Mouse (Mus musculus): ENCODE data around the gene Hist1h2ag. TPM values are rescaled to one million over a fixed set of nuclear protein-coding genes. Genes with fewer than 3 reads are reported as not detected.
"Not testable (repeated sequence)": the region's sequence is repeated elsewhere in the genome, so short reads cannot be mapped to it uniquely, and the experiment has no call there.

Hist1h2ag gene
- total RNA-seq, 2 experiments from 2014 or later = 17.8 to 20.2 TPM

- DNase-seq (ENCODE audit: low spot score in 2 of 2) = peak in 1 of 2 experiments; percentile 38
- intact Hi-C loops (cut with DNase I) = loop anchor here (5.0 to 10.0 kb wide), 4 partner anchors 1364 to 1704 kb away; partner anchors contain the start of genes Hist1h2ac, Hist1h2af, Hist1h2bb and Hist1h2bc
These were observed 2.1 kb downstream of the Hist1h2ag start for GRCm38 (mm10) chr13:22040464-22041141.

DNA sequence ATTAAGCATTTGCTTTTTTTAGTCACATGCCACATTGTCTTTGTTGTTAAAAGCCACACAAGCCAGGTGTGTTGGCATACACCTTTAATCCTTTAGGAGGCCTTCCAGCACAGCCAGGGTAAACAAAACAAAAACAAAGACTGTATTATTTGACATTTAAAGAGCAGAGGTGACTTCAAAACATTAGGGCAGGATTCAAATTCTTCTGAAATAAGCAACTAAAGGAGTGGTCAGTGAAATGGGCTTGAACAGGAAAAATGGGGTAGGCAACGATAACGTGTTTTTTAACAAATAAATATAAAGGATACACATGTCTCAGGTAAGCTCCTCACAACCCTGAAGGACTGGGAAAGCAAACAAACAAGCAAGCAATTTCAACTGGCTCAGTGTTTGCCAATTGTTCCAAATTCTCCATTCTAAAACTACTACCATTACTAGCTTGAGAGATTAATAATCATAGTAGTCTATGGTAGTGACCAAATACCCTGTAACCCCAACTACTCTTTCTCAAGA is 2.7 kb downstream of the Hist1h2ag start:
- no peak for DNase-seq (ENCODE audit: low spot score in 2 of 2)
- intact Hi-C loops (cut with DNase I) = loop anchor here (5.0 to 10.0 kb wide), 4 partner anchors 1365 to 1705 kb away; partner anchors contain the start of genes Hist1h2ac, Hist1h2af, Hist1h2bb and Hist1h2bc

- intact Hi-C loops (cut with DNase I) = no loop called here
- DNase-seq (ENCODE audit: low spot score in 2 of 2) = no peak
These were observed 3.4 kb downstream of the Hist1h2ag start for GRCm38 (mm10) chr13:22039364-22039763.

GRCm38 (mm10) chr13:22037415-22037814 is 5.3 kb downstream of the Hist1h2ag start:
- no peak for DNase-seq (ENCODE audit: low spot score in 2 of 2)
- intact Hi-C loops (cut with DNase I) = no loop called here

GRCm38 (mm10) chr13:22036986-22037385 is 5.8 kb downstream of the Hist1h2ag start:
- DNase-seq (ENCODE audit: low spot score in 2 of 2) = no peak
- intact Hi-C loops (cut with DNase I) = no loop called here

- intact Hi-C loops (cut with DNase I) = no loop called here
- DNase-seq (ENCODE audit: low spot score in 2 of 2) = no peak
These were observed 6.4 kb downstream of the Hist1h2ag start for GRCm38 (mm10) chr13:22036149-22036956.

DNA sequence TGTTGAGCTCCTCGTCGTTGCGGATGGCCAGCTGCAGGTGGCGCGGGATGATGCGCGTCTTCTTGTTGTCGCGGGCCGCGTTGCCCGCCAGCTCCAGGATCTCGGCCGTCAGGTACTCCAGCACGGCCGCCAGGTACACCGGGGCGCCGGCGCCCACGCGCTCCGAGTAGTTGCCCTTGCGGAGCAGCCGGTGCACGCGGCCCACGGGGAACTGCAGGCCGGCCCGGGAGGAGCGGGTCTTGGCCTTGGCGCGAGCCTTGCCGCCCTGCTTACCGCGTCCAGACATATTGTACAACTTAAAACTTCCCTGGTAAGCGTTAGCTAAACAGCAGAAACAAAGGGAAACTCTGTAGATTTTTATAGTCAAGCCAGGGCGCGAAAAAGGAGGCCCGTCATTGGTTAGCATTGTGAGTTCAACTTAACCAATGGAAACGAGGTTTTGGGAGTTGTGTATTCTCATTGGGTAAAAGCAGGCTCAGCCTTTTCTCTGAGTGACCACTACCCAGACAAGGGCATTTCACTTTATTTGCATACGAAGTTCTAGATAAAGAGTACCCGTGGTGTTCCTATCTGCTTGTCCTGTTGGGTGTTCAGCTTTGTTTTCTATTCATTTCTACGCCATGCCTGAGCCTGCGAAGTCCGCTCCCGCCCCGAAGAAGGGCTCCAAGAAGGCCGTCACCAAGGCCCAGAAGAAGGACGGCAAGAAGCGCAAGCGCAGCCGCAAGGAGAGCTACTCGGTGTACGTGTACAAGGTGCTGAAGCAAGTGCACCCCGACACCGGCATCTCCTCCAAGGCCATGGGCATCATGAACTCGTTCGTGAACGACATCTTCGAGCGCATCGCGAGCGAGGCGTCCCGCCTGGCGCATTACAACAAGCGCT is 7.2 kb downstream of the Hist1h2ag start, which contains the start of the genes Hist1h2ah and Hist1h2bk:
Gene Hist1h2ah (minus strand): TSS at position 302 of the 882 bp plus-strand sequence.
Gene Hist1h2bk (plus strand): TSS at position 604 of the 882 bp plus-strand sequence.
- DNase-seq (ENCODE audit: low spot score in 2 of 2) = peak; percentile 89 to 95
- intact Hi-C loops (cut with DNase I) = not testable (repeated sequence)

GRCm38 (mm10) chr13:22034443-22035266 is 8.1 kb downstream of the Hist1h2ag start:
- DNase-seq (ENCODE audit: low spot score in 2 of 2) = no peak
- intact Hi-C loops (cut with DNase I) = no loop called here

DNA sequence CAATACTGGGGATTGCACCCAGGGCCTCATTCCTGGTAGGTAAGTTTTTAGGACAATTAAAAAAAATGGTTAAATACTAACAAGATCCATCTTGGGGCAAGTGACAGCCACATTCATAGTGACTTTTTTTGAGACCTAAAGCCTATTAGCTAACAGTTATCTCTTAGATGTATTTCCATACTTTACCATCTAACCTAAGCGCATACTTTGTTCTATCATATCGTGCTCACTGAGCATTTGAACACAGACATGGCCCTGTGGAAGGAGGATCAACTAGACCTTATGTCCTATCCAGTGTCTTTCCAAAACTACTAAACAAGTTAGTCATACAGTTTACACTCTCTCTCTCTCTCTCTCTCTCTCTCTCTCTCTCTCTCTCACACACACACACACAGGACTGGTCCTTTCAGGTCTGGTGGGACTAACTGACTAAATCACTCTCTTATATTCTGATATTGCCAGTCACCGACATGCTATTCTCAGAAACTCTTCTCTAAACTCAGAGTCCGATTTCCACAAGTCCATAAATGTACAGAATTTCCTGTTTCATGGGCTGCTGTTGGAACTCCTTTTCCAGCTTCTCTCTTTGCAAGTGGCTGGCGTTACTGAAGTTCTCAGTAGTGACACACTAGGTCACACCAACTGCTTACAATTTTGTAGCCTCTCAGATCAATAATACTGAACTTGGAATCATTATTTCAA is 8.9 kb downstream of the Hist1h2ag start:
- intact Hi-C loops (cut with DNase I) = no loop called here
- no peak for DNase-seq (ENCODE audit: low spot score in 2 of 2)

DNA sequence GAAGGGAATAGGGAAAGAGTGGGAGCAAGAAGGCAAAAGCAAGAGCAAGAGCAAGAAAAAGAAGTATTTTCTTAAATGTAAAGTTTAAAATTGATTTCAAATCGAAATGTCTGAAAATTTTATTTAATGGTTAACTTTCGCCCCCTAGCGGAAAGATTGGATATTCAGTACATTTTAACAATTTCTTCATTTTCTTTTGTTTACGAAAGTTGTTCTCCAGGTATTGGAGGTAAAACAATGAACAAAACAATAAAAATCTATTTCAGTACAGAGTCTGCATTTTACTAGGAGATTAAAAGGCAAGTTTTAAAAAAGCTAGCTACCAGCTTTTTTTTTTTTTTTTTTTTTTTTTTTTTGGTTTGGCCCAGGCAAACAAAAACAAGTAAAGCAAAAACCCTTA is 12.3 kb downstream of the Hist1h2ag start:
- intact Hi-C loops (cut with DNase I) = loop anchor here (1.0 kb wide), 1 partner anchor 56 kb away; no protein-coding TSS in a partner anchor
- DNase-seq (ENCODE audit: low spot score in 2 of 2) = no peak

- intact Hi-C loops (cut with DNase I) = loop anchor here (1.0 to 10.0 kb wide), 3 partner anchors 56 to 1487 kb away; no protein-coding TSS in a partner anchor
- DNase-seq (ENCODE audit: low spot score in 2 of 2) = no peak
These were observed 12.8 kb downstream of the Hist1h2ag start for GRCm38 (mm10) chr13:22029928-22030327.

DNA sequence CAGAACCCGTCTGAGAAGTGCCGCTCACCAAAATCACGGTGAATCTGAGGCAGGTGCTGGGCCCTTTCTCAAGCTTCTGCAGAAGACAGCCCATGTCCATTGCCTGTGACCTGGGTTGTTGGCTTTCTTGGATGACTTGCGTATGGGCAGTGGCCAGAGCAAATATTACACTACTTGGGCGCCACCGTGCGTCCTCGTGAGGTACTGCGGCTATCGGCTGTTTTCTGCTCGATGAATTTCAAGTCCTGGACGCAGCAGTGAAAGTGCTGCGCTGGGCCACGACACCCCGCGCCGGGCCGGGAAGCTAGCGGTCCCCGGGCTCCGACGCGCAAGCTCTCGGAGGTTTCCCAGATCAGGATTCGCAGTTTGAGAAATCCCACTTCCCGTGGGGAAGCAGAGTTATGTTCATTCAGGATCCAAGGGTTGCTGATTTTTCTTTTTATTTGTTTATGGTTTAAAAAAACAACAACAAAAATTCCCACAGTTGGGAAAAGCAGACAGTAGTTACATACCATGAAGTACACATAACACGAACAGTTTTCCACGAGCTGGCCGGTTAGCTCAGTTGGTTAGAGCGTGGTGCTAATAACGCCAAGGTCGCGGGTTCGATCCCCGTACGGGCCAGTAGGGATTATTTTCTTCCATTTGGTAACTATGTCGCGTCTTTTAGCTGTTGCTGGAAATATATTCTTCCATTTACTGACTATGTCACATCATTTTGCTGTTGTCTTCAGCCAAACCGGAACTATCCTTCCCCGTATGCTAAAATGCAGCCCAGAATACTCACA is 13.9 kb downstream of the Hist1h2ag start:
- intact Hi-C loops (cut with DNase I) = loop anchor here (5.0 to 10.0 kb wide), 2 partner anchors 1406 to 1488 kb away; no protein-coding TSS in a partner anchor
- DNase-seq (ENCODE audit: low spot score in 2 of 2) = peak; percentile 94 to 95

- intact Hi-C loops (cut with DNase I) = loop anchor here (1.0 to 10.0 kb wide), 3 partner anchors 52 to 1491 kb away; no protein-coding TSS in a partner anchor
- DNase-seq (ENCODE audit: low spot score in 2 of 2) = peak; percentile 84 to 92
These were observed 16.4 kb downstream of the Hist1h2ag start for GRCm38 (mm10) chr13:22026058-22027031.

DNA sequence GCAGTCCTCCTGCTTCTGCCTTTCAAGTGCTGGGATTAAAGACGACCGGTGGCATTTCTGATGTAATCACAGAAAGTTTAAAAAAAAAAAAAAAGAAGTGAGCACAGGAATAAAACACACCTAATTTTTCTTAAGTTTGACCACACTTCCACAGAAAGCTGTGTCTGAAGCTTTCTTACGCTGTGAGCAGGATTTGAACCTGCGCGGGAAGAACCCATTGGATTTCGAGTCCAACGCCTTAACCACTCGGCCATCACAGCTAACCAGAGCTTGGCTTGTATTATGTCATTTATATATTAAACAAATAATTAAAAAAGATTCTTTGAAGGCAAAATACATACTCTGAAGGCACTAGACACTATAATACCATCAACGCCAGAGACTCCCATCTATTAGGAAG is 20.5 kb downstream of the Hist1h2ag start:
- intact Hi-C loops (cut with DNase I) = loop anchor here (5.0 to 10.0 kb wide), 2 partner anchors 105 to 1413 kb away; no protein-coding TSS in a partner anchor
- peak; percentile 74 to 81 for DNase-seq (ENCODE audit: low spot score in 2 of 2)

- intact Hi-C loops (cut with DNase I) = loop anchor here (5.0 to 10.0 kb wide), 2 partner anchors 104 to 1413 kb away; no protein-coding TSS in a partner anchor
- no peak for DNase-seq (ENCODE audit: low spot score in 2 of 2)
These were observed 21.2 kb downstream of the Hist1h2ag start for GRCm38 (mm10) chr13:22021581-22021980.
